Mouse (Mus musculus): ENCODE results near the gene Strada. TPM values are rescaled to one million over a fixed set of nuclear protein-coding genes. Genes with fewer than 3 reads are reported as not detected.
A peak's percentile ranks its signal among the peaks of the same experiment; 100 is the strongest.

Gene Strada
- polyA plus RNA-seq, 1 experiment from 2014 or later, result 7.8 TPM

DNA sequence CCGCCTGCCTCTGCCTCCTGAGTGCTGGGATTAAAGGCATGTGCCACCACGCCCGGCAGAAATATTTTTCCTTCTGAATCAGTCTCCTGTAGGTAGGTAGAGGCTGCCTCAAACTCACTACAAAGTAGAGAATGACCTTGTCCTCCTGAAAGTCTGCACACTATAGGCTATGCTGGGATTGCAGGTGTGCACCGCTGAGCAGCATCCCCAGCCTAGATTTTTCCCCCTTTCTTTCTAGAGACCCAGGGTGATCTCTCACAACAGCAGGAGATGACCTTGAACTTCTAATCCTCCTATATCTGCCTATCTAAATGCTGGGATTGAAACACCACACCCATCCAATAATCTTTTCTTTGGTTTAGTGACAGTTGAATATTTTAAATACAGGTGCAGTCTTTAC lies 14.6 kb downstream of the Strada start:
- H3K4me1 ChIP-seq (replicated peaks), result peaks cover 14% of the 10 kb centered on the region
- no peaks in the 10 kb centered on the region for H3K27me3 ChIP-seq
- no peak overlapping the region for H3K9ac ChIP-seq
- H3K36me3 ChIP-seq (replicated peaks), result 0 out of 2 replicates have a peak, but pooled peaks cover 7% of the 10 kb centered on the region
- ATAC-seq (ENCODE audit: insufficient read depth), result no peak
- H3K9me3 ChIP-seq (replicated peaks), result no peaks in the 10 kb centered on the region
- WGBS (ENCODE audit: insufficient replicate concordance), result 73% methylated on average over 4 of the region's 4 CpGs
- no peak overlapping the region for H3K4me2 ChIP-seq
- H3K4me3 ChIP-seq (replicated peaks), result no peak overlapping the region
- no peak overlapping the region for H3K27ac ChIP-seq (replicated peaks)

DNA sequence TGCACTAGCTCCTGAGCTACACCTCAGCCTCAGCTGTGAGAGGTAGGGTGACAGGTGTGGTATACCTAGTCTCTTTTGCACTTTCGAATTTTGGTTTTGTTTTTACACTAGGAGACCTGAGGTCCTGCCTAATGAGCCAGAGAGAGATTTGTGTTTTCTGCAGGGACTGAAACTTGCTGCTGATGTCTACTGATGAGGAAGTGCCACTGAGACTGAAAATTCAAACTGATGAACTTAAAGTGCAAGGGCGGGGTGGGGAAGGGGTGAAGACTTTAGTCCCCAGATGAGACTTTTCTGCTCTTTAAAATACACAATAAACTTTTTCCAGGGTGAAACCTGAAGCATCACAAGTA lies 21.5 kb downstream of the Strada start:
- no peak overlapping the region for H3K9ac ChIP-seq
- ATAC-seq (ENCODE audit: insufficient read depth), result no peak
- no peaks in the 10 kb centered on the region for H3K27me3 ChIP-seq
- no peak overlapping the region for H3K4me2 ChIP-seq
- H3K4me1 ChIP-seq (replicated peaks), result peaks cover 40% of the 10 kb centered on the region
- 70% methylated on average over 2 of the region's 2 CpGs for WGBS (ENCODE audit: insufficient replicate concordance)
- no peak overlapping the region for H3K27ac ChIP-seq (replicated peaks)
- no peak overlapping the region for H3K4me3 ChIP-seq (replicated peaks)
- H3K9me3 ChIP-seq (replicated peaks), result no peaks in the 10 kb centered on the region
- H3K36me3 ChIP-seq (replicated peaks), result 0 out of 2 replicates have a peak, but pooled peaks cover 3% of the 10 kb centered on the region

DNA sequence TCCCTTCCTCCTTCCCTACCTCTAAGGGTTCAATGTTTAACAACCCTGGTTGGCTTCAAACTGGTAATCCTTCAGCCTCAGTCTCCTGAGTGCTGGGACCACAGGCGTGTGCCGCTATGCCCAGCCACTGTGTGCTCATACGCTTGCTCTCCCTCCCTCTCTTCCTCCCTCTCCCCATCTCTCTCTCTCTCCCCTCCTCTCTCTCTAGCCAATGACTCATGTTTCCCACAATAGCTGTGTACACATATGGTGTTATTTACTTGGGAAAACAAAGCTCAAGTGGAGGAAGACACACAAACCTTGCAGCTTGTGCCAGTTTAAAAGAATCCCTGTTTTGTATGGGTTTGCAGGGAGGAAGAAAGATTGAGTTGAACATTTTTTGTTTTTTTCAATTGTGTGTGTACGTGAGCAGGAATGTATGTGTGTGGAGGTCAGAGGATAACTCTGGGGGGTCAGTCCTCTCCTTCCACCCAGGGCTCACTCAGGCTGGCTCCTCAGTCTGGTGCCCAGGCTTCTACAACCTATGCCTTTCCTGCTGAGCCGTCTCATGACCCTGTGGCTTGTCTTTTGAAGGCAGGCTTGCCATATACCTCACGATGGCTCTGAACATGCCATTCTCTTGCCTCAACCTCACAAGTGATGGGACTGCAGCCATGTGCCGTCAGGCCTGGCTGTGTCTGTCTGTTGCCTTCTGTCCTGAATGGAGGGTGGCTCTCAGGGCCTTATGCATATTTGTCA lies 22.1 kb downstream of the Strada start:
- H3K4me3 ChIP-seq (replicated peaks), result no peak overlapping the region
- H3K27ac ChIP-seq (replicated peaks), result no peak overlapping the region
- peaks cover 45% of the 10 kb centered on the region for H3K4me1 ChIP-seq (replicated peaks)
- no peak overlapping the region for H3K9ac ChIP-seq
- H3K9me3 ChIP-seq (replicated peaks), result no peaks in the 10 kb centered on the region
- ATAC-seq (ENCODE audit: insufficient read depth), result no peak
- WGBS (ENCODE audit: insufficient replicate concordance), result 72% methylated on average over 7 of the region's 7 CpGs
- H3K36me3 ChIP-seq (replicated peaks), result 0 out of 2 replicates have a peak, but pooled peaks cover 3% of the 10 kb centered on the region
- H3K4me2 ChIP-seq, result no peak overlapping the region
- H3K27me3 ChIP-seq, result no peaks in the 10 kb centered on the region

DNA sequence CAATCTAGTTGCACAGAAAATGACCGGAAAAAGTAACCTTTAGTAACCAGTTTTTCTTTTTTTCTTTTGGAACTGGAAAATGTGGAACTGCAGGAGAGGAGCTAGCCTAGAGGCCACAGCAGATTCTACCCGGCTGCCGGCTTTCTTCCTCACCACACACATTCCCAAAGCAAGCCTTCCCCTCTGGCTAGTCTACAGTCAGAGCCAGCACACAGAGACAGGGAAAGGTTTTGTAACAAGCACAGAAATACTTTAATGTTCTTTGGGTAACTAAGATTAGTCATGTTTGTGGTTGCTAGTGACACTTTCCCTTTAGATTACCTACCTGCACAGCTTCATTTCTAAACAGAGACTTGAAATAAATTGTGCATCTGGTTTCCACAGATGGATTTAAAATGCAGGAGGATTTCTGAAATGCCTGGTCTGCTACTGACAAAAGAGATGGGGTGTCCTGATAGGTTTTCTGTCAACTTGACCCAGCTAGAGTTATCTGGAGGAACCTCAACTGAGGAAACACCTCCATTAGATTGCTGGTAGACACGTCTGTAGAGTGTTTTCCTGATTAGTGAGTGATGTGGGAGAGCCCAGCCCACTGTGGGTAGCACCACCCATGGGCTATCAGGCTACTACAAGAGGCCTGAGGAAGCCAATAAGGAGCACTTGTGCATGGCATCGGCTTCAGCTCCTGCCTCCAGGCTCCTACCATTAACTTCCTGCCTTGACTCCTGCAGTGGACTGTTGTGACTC lies 23.8 kb downstream of the Strada start:
- Histone ChIP-seq H3K4me3 (replicated peaks) (no peak overlapping the region), H3K27ac (replicated peaks) (peak overlapping the region; percentile 66), H3K4me2 (peak overlapping the region; percentile 44), H3K27me3 (no peaks in the 10 kb centered on the region), H3K9me3 (replicated peaks) (no peaks in the 10 kb centered on the region), H3K4me1 (replicated peaks) (peaks cover 54% of the 10 kb centered on the region), H3K9ac (no peak overlapping the region), H3K36me3 (replicated peaks) (no peaks in the 10 kb centered on the region)
- 48% methylated on average over 5 of the region's 5 CpGs for WGBS (ENCODE audit: insufficient replicate concordance)
- ATAC-seq (ENCODE audit: insufficient read depth), result peak; percentile 92

DNA sequence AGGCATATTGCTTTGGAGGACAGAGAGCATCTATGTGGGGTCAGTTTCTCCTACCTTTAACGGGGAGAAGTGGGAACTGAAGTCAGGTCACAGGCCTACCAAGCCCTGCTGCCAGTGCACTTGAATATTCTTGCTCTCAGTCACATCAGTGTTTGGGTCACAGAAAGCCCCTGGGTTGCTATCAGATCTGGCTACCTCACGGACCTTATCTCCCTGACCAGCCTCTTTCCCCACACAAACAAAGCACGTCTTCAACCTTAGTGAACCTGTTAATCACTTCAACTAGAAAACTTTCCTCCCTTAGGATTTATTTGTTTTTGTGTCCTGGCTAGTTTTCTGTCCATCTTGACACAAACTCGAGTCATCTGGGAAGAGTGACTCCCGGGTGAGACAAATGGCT lies 25.6 kb downstream of the Strada start:
- H3K36me3 ChIP-seq (replicated peaks), result no peaks in the 10 kb centered on the region
- 42% methylated on average over 5 of the region's 5 CpGs for WGBS (ENCODE audit: insufficient replicate concordance)
- H3K4me3 ChIP-seq (replicated peaks), result no peak overlapping the region
- H3K4me2 ChIP-seq, result no peak overlapping the region
- peaks cover 61% of the 10 kb centered on the region for H3K4me1 ChIP-seq (replicated peaks)
- no peaks in the 10 kb centered on the region for H3K27me3 ChIP-seq
- H3K9me3 ChIP-seq (replicated peaks), result no peaks in the 10 kb centered on the region
- ATAC-seq (ENCODE audit: insufficient read depth), result no peak
- no peak overlapping the region for H3K9ac ChIP-seq
- H3K27ac ChIP-seq (replicated peaks), result no peak overlapping the region

DNA sequence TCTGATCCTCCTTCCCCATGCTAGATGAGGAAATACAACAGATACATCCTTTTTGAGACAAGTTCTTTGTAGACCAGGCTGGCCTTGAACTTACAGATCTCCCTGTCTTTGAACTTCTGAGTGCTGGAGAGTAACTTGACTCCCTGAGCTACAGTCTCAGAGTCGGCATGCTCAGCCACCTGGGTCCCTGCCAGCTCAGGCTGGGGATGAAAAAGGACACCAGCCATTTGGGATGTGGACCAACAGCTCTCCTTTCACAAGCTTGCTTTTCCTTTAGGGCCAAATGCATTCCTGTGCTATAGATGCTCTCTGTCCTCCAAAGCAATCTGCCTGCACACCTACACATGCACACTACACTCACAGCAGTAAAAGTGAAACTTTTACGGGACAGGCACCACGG lies 26.9 kb downstream of the Strada start:
- Histone ChIP-seq H3K4me3 (replicated peaks) (no peak overlapping the region), H3K4me2 (no peak overlapping the region), H3K27ac (replicated peaks) (no peak overlapping the region), H3K27me3 (no peaks in the 10 kb centered on the region), H3K4me1 (replicated peaks) (peaks cover 61% of the 10 kb centered on the region), H3K9me3 (replicated peaks) (no peaks in the 10 kb centered on the region), H3K9ac (no peak overlapping the region), H3K36me3 (replicated peaks) (0 out of 2 replicates have a peak, but pooled peaks cover under 1% of the 10 kb centered on the region)
- ATAC-seq (ENCODE audit: insufficient read depth), result no peak
- 65% methylated on average over 3 of the region's 3 CpGs for WGBS (ENCODE audit: insufficient replicate concordance)

DNA sequence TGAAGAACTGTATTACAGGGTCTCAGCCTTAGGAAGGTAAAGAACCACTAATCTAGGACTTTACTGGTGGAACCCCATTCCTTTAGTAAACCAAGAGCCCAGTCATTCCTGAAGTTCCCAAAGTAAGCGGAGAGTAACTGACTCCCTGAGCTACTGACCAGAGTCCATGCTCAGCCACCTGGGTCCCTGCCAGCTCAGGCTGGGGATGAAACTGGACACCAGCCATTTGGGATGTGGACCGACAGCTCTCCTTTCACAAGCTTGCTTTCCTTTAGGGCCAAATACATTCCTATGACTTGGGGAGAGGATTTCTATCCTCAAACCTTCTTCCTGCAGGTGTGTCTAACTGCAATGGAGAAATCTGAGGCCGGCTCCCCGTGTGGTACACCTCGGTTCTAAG lies 27.6 kb downstream of the Strada start:
- H3K4me2 ChIP-seq, result no peak overlapping the region
- no peak overlapping the region for H3K4me3 ChIP-seq (replicated peaks)
- no peak overlapping the region for H3K9ac ChIP-seq
- 72% methylated on average over 5 of the region's 5 CpGs for WGBS (ENCODE audit: insufficient replicate concordance)
- H3K4me1 ChIP-seq (replicated peaks), result peaks cover 55% of the 10 kb centered on the region
- ATAC-seq (ENCODE audit: insufficient read depth), result no peak
- H3K36me3 ChIP-seq (replicated peaks), result 0 out of 2 replicates have a peak, but pooled peaks cover 3% of the 10 kb centered on the region
- no peaks in the 10 kb centered on the region for H3K9me3 ChIP-seq (replicated peaks)
- H3K27me3 ChIP-seq, result no peaks in the 10 kb centered on the region
- no peak overlapping the region for H3K27ac ChIP-seq (replicated peaks)

DNA sequence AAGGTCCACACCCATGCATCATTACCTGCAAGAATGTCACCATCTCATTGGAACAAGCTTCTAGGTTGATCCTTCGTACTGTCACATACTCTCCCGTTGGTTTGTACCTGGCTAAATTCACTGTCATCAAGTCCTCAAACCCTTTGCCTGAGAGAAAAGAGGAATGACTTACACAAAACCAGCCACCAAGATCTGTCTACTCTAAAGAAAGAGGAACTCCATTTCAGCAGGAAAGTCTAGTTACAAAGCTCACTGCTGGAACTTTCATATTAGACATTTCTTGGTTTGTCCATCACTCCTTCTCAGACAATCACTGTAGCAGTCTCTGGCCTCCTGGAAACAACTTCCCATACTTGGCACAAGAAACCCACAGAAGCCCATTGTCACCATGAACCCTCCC lies 28.7 kb downstream of the Strada start:
- peaks cover 47% of the 10 kb centered on the region for H3K4me1 ChIP-seq (replicated peaks)
- H3K27me3 ChIP-seq, result no peaks in the 10 kb centered on the region
- 0 out of 2 replicates have a peak, but pooled peaks cover 3% of the 10 kb centered on the region for H3K36me3 ChIP-seq (replicated peaks)
- no peak for ATAC-seq (ENCODE audit: insufficient read depth)
- H3K27ac ChIP-seq (replicated peaks), result no peak overlapping the region
- no peaks in the 10 kb centered on the region for H3K9me3 ChIP-seq (replicated peaks)
- WGBS (ENCODE audit: insufficient replicate concordance), result 74% methylated on average over 2 of the region's 2 CpGs
- no peak overlapping the region for H3K9ac ChIP-seq
- no peak overlapping the region for H3K4me2 ChIP-seq
- no peak overlapping the region for H3K4me3 ChIP-seq (replicated peaks)

DNA sequence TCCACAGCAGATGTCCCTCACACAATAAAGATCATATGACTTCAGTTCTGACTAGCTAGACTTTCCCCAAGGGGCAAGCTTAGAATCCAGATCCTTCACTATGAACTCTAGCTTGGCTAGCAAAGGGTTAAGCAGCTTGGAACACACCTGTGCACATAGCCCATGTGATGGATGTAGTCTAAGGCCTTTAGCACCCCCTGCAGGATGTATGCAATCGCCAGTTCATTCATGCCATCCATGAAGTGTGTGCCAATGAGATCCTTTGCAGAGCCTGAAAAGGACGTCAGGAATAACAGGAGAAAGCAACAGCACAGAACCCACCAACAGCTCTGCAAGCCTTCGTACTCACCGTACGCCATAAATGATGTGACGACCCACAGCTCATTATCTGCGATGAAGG lies 31.2 kb downstream of the Strada start:
- H3K9me3 ChIP-seq (replicated peaks), result no peaks in the 10 kb centered on the region
- H3K9ac ChIP-seq, result no peak overlapping the region
- no peaks in the 10 kb centered on the region for H3K27me3 ChIP-seq
- WGBS (ENCODE audit: insufficient replicate concordance), result 72% methylated on average over 7 of the region's 7 CpGs
- H3K4me3 ChIP-seq (replicated peaks), result no peak overlapping the region
- no peak for ATAC-seq (ENCODE audit: insufficient read depth)
- peaks cover 35% of the 10 kb centered on the region for H3K4me1 ChIP-seq (replicated peaks)
- H3K36me3 ChIP-seq (replicated peaks), result peaks cover 13% of the 10 kb centered on the region; the same call in 1 of the 2 replicates
- no peak overlapping the region for H3K4me2 ChIP-seq
- H3K27ac ChIP-seq (replicated peaks), result no peak overlapping the region

DNA sequence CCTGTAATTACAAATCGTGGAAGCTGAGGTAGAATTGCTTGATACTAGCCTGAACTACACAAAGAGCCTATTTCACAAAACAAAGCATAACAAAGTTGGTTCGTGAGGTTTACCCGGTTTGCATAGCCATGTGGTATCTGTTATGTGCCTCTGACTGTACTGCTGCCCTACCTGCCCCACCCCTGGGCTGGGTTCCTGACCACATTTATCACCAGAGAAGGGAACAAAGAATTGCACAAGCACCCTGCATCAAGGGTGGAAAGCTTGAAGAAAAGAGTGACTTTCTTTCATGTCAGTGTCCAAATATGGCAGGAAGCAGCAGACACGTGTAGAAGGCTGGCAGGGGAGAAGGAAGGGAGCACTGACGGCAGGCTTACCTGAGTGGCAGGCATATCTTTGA lies 34.5 kb downstream of the Strada start:
- Histone ChIP-seq H3K4me3 (replicated peaks) (no peak overlapping the region), H3K27ac (replicated peaks) (no peak overlapping the region; the same call in 1 of the 2 replicates), H3K36me3 (replicated peaks) (peaks cover 16% of the 10 kb centered on the region; the same call in 1 of the 2 replicates), H3K9me3 (replicated peaks) (no peaks in the 10 kb centered on the region), H3K9ac (no peak overlapping the region), H3K27me3 (no peaks in the 10 kb centered on the region), H3K4me1 (replicated peaks) (peaks cover 10% of the 10 kb centered on the region; the same call in 1 of the 2 replicates), H3K4me2 (no peak overlapping the region; the same call in 1 of the 2 replicates)
- no peak for ATAC-seq (ENCODE audit: insufficient read depth)
- WGBS (ENCODE audit: insufficient replicate concordance), result 48% methylated on average over 5 of the region's 5 CpGs

DNA sequence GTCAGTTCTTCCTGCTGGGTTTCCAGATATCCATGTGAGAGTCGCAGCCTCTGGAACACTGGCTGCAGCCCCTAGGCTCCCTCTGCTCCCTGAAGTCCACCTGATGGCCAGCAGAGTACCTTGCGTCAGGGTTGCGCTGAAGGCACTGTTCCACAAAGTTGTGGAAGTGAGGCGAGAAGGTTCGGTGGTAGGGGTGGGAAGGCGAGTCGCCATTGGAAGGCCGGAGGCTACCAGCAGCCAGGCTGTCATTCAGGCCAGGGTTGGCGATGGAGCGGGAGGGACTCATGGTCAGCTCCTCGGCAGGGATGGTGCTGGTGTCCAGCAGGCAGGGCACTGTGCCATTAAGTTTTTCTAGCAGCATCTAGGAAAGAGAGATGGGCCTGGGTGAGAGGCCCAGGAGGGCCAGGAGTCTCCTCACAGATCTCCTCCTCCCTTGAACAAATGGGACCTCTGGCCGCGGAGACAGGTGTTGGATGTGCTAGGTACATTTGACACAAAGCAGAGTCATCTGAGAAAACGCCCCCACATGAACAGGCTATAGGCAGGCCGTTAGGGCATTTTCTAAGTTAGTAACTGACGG lies 37.3 kb downstream of the Strada start:
- peaks cover 27% of the 10 kb centered on the region for H3K4me1 ChIP-seq (replicated peaks)
- 0 out of 2 replicates have a peak overlapping the region, but pooled peaks have one; percentile 38 for H3K27ac ChIP-seq (replicated peaks)
- ATAC-seq (ENCODE audit: insufficient read depth), result no peak
- H3K36me3 ChIP-seq (replicated peaks), result peaks cover 13% of the 10 kb centered on the region; the same call in 1 of the 2 replicates
- H3K9ac ChIP-seq, result no peak overlapping the region
- no peak overlapping the region for H3K4me2 ChIP-seq
- H3K27me3 ChIP-seq, result peaks cover 20% of the 10 kb centered on the region
- no peaks in the 10 kb centered on the region for H3K9me3 ChIP-seq (replicated peaks)
- WGBS (ENCODE audit: insufficient replicate concordance), result 75% methylated on average over 16 of the region's 16 CpGs
- no peak overlapping the region for H3K4me3 ChIP-seq (replicated peaks)
